Mouse (Mus musculus) stomach, postnatal 0 days (tissue): ENCODE measurements around the gene Ubp1.

Experiments
- CTCF ChIP-seq: IDR thresholded peaks from 2 replicates; pipeline ENCODE4 v1.5.1; 2016; ENCODE audit warnings: antibody characterized with exemption, low read depth, mild to moderate bottlenecking, moderate library complexity
- EP300 ChIP-seq: optimal IDR thresholded peaks from 2 replicates; pipeline ENCODE3; 2016; ENCODE audit warnings: antibody characterized with exemption

- TF ChIP-seq CTCF (no peak), EP300 (no peak)
These were observed 50.6 kb downstream of the Ubp1 start for GRCm38 (mm10) chr9:113981099-113981880.
